Mouse (Mus musculus) thymus, adult 2 months (tissue): ENCODE data around the gene Insl5.

ENCODE experiments used
- CTCF ChIP-seq: fragments of 200-500 bp; IDR thresholded peaks from 2 replicates; pipeline ENCODE4 v1.5.1; 2012; ENCODE audit warnings: mild to moderate bottlenecking, control low read depth, low read length, moderate library complexity, borderline replicate concordance; ENCODE audit not compliant: control insufficient read depth, poor library complexity, insufficient read depth; ENCODE audit errors: extremely low read depth
- POLR2A ChIP-seq: fragments of 200-500 bp; IDR thresholded peaks from 2 replicates; pipeline ENCODE4 v1.6.1; 2012; ENCODE audit warnings: mild to moderate bottlenecking, low read length, control low read depth, moderate library complexity; ENCODE audit not compliant: control insufficient read depth, poor library complexity, insufficient read depth; ENCODE audit errors: extremely low read depth

GRCm38 (mm10) chr4:102991685-102992084, 35.0 kb downstream of the Insl5 start:
- TF ChIP-seq POLR2A (no peak), CTCF (no peak)
